Mouse (Mus musculus) thymus, postnatal 4 days (tissue): ENCODE measurements around the gene Kcnc3.

Experiments used
- DNase-seq: peaks from one replicate; pipeline ENCODE4 v3.0.0; 2021

The Kcnc3 gene

DNA sequence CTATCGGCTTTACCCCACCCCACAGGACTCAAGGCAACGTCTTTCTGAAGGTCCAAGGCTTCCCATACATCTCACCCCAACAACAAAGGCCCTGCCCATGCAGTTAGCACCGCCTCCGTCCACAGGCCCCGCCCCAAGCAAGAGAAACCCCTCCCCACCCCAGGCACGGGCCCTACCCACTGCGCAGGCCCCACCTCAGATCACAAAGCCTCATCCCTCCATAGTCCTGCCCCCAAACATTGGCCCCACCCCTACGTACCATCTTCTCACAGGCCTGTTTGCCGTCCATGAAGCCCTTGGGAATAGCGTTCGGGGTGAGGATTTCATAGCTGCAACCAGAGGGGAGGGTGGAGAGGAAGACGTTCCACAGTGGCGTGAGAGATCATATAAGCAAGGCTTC, 42.2 kb downstream of the Kcnc3 start:
- DNase-seq = no peak

DNA sequence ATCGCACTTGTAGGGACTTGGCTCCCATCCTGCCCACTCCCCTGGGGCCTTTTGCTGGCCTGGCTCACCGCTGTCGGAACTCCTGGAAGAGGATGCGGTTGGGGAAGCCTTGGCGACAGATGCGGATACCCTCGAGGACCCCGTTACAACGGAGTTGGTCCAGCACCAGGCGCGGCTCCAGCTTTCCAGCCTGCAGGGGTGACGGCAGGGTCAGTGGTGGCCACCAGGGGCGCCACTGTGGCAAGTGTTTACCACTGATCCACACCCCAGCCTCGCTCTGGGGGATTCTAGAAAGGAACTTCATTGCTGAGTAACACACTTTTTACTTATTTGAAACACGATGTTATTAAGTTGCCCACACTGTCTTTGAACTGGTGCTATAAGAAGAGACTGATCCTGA, 42.9 kb downstream of the Kcnc3 start:
- peak; percentile 65 for DNase-seq

DNA sequence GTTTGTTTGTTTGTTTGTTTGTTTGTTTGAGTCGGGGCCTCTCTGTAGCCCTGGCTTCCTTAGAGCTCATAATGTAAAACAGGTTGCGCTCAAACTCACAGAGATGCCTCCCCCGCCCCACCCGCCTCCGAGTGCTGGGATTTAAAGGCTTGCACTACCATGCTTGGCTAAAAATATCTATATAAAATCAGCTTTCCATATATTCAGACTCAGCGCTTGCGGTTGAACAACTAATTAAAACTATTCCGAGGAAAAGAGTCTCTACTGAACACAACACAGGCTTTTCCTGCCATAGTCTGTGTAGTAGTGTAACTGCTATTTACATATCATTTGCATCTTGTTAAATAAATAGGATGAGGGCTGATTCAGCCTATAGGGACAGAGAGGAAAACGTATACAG, 46.2 kb downstream of the Kcnc3 start:
- no peak for DNase-seq

DNA sequence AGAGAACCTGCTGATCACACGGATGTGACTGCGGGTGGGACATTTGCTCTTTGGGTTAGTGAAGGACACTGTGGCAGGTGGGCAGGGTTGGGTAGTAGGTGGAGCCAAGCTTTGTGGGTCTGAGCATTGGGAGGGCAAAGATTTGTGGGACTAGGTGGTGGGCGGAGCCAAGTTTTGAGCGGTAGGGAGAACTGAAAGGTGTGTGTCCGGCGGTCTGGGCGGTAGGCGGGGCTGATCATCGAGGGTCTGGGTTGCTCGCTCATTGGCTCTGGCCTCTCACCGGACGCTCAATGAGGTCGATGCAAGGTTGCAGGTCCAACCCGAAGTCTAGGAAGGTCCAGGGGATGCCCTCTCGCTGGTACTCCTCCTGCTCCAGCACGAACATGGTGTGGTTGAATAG, 48.2 kb downstream of the Kcnc3 start:
- DNase-seq = no peak

DNA sequence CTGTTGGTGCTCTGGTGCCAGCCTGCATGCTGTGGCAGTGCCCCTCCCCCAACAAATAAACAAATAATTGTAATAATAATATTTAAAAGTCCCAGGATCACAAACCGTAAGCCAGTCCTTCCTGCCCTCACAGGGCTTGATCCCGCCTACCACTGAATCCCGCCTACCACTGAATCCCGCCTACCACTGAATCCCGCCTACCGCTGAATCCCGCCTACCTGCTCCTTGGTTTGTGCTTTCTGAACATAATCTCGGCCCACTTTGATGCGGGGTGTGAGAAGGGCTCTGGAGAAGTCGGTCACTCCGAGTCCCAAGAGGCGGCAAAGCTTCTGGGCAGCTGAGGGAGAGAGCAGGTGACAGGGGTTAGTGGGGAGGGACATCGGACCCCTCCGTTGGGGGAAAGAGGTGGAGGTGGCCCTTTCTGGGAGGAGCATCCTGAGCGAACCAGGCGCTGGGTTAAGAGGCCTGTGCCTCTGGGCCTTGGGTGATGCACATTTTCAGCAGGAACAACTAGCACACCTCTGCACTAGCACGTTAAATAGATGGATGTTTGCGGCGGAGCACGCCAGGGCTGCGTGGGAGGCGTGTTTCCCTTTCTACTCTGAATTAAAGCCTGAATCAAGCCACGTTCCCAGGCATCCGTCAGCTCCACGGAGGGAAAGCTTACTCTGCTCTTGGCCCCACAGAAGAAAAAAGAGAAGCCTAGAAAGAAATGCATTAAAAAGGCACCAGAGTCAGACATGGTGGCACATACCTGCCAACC, 50.6 kb downstream of the Kcnc3 start:
- no peak for DNase-seq

DNA sequence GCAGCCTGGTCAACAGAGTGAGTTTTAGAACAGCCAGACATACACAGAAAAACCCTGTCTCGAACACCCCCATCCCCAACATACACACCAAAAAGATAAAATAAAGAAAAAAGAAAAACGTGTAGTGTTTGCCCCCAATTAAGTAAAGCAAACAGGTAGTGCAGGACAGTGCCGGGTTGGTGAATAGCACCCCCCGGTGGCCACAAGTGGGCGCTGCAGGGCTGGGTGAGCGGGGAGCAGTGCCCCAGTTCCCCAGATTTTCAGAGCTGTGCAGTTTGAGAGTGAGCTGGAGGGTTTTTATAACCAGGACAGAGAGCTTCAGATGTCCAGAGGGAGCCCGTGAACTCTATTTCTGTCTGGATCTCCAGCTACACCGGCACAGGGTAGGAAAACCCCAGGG, 51.4 kb downstream of the Kcnc3 start:
- peak; percentile 77 for DNase-seq

DNA sequence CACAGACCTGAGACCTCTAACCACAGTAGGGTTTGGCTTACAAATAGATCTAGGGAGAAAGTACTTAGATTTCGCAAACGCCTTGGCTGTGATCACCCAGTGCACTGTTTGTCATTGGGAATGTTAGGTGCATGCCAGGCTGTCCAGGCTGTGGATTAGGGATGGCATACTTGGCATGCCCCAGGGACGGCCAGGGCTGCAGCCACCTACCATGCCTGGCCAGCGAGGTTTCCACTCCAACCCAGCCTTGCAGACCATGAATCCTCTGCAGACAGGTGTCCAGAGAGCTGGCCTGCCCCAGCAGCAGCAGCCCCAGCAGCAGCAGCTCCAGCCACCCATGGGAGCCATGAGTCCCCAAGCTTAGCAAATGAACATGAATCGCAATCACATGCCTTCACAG, 54.8 kb downstream of the Kcnc3 start:
- DNase-seq = no peak

DNA sequence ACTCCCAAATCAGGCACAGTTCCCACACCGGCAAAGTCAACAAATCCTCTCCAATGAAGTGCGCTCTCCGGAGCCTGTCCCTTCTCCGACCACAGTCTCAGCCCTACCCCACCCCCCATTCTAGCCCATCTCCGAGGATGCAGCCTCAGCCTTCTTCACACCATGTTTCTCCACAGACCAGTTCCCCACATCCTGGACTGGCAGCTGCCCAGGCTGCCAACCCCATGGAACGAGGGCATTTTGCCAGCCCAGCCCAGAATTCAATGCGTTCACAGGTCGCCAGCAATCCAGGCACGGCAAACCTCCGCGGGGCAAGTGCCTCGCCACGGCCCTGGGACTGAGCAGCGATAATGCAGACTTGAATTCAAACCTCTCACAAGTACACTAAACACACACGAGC, 55.5 kb downstream of the Kcnc3 start:
- DNase-seq = no peak

DNA sequence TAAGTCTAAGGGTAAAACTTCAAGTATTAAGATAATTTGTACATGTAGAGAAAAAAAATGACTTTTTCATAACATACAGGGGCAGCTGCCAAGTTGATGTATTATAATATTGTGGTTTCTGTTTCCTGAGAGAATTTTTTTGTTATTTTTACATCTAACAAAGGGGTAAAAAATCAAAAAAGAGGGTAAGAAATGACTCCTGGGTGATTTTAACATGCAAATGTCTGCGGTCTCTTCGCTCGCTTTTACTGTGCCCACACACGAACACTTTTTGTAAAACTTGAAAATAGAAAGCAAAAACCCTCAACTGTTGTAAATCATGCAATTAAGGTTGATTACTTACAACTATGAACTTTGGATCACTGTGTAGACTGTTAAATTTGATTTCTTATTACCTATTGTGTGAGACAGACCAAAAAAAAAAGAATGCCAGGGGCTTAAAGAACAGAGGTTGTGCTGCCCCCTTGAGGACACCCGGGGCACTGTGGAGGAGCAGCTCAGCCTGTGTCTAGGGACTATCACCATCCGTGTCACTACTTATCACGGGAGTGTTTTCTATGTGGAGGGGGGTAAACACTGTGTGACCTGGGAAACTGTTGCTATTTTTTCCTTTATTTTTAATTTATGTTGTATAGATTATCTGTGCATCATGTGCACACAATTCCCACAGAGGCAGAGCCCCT, 56.7 kb downstream of the Kcnc3 start:
- DNase-seq = peak; percentile 87

DNA sequence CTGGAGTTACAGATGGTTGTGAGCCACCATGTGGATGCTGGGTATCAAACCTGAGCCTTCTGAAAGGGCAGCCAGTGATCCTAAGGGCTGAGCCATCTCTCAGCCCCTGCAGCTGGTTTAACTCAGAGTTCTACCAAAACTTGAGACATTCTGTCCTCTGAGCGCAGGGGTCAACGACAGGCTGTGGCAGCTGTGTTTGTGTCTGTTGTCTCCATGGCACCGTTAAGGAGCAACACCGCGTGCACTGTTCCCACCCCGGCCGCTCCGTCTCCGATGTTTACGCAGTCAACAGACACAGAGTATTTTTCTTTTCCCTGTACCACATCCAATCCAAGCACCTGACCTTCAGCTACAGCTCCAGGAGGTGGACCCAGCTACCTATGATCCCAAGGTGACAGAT, 57.3 kb downstream of the Kcnc3 start:
- DNase-seq = no peak

DNA sequence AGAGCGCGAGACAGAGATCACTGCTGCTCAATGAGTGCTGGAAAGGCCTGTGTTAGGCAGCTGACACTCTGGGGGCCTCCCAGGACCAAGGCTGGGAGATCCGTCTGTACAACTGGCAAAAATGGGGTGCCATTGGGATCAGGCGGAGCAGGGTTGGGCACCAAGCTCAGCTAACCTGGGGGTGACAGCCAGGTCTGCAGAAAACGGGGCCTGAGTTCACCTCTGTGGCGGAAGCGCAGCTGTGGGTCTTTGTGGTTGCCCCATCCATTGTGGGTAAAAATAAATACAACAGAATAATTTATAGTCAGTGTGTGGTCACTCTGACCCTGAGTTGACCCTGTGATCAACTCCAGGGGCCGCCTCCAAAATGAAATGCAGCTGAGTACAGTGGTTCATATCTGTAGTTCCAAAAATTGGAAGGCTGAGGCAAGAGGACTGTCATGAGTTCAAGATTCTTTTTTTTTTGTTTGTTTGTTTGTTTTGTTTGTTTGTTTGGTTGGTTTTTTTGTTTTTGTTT, 58.7 kb downstream of the Kcnc3 start:
- no peak for DNase-seq

DNA sequence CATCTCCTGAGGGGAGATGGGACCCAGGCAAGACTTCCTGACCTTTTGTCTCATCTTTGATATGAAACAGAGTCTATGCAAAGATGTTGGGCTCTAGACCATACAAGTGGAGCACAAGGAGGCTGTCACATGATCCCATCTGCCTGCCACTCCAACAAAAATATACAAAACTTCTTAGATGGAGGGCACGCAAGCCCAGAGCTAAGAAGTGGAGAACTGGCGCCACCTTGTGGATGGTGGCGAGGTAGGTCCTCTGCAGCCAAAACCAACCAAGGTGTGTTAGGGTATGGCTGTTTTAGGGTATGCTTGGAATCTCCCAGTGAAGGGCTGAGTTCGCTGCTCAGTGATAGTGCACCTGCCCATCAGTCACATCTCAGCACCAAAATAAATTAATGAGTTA, 59.5 kb downstream of the Kcnc3 start:
- peak; percentile 78 for DNase-seq

DNA sequence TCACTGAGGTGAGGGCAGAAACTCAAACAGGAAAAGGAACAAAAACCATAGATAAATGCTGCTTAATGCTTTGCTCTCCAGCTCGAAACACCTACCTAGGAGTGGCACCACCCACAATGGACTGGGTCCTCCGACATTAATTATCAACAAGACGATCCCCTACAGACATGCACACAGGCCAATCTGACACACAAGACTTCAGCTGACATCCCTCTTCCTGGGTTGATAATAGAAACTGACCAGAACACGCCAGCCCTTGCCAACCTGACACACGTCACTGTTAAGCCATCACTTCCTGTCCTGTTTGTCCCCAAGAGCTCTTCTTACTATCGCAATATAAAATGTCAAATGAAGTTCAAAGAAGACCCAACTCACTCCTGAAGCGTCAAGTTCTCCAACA, 61.0 kb downstream of the Kcnc3 start:
- no peak for DNase-seq

DNA sequence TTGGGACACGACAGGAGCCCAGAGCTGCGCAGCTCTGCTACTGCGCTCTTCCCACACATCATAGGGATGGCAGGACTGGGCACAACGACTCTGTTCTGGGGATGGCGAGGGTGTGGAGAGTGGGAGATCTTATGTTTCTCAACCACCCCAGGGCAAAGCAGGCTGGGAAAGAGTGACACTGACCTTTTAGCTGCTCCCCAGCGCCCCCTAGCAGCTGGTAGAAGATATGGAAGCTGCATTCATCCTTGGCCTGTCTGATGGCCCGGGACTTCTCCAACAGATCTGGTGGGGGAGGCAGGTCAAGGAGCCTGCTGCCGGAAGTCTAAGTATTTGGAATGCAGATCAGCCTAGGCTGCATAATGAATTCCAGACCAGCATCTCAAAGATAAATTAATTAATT, 63.3 kb downstream of the Kcnc3 start:
- DNase-seq = peak; percentile 68
